26 mouse cellular contexts compared by ENCODE assay signal in the genomic region with DNA sequence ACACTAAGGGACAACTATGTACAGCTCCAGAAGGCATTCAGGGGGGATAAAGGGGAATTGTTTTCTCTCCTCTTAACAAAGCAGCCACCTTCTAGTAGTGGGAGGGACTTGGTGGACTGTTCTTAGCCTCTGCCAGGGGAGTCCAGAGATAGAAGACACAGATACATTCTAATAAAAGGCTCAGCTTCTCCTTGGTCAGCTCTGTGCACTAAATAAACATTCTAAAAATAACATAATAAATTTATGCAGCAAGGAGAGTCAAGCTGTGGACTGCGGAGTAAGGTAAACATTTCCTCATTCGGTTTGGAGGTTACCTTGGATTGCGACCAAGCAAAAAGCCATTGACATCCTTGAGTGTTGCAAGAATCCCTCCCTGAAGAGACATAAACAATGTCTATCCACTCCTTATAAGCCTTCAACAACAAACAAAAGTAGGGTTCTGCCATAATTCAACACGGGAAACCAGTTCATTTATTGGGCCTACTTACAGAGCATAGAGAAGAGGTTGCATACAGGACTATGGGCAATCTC.
DNase-seq lines count a peak whose midpoint lies in the region; ATAC-seq and TF ChIP-seq lines count a peak whose summit lies in the region.
"Had no signal": no experiment of that assay in that cellular context is flagged by ENCODE, and none has a peak within 500 bp of the region (broad histone marks: within the 10 kb centered on the region; RNA-seq: fewer than 3 reads in every experiment).

No protein-coding gene starts in this region.

- no peaks in the 10 kb centered on the region for H3K36me3 ChIP-seq in intestine, embryonic 15.5 days
- no peaks in the 10 kb centered on the region for H3K36me3 ChIP-seq in intestine, postnatal 0 days (ENCODE audit: control insufficient read depth, insufficient read depth)
- no peaks in the 10 kb centered on the region for H3K36me3 ChIP-seq in kidney, postnatal 0 days (ENCODE audit: insufficient read depth, low read length)
- H3K36me3 ChIP-seq in lung, postnatal 0 days (ENCODE audit: insufficient read depth, low read length) = no peaks in the 10 kb centered on the region
- no peaks in the 10 kb centered on the region for H3K36me3 ChIP-seq in stomach, embryonic 16.5 days (ENCODE audit: control insufficient read depth, insufficient read depth, low read length)
- H3K36me3 ChIP-seq in stomach, postnatal 0 days (ENCODE audit: control insufficient read depth, insufficient read depth, low read length) = no peaks in the 10 kb centered on the region
- H3K36me3 ChIP-seq: embryonic facial prominence, embryonic 10.5 days; embryonic facial prominence, embryonic 13.5 days; forebrain, embryonic 10.5 days; hindbrain, embryonic 13.5 days had no signal

- no peak overlapping the region for H3K4me3 ChIP-seq in intestine, embryonic 15.5 days (replicated peaks)
- H3K4me3 ChIP-seq in intestine, postnatal 0 days (ENCODE audit: low read depth, low read length) = no peak overlapping the region
- no peak overlapping the region for H3K4me3 ChIP-seq in kidney, postnatal 0 days (replicated peaks; ENCODE audit: low read depth, low read length)
- H3K4me3 ChIP-seq in lung, postnatal 0 days (ENCODE audit: low read depth, low read length) = no peak overlapping the region
- no peak overlapping the region for H3K4me3 ChIP-seq in stomach, embryonic 16.5 days (replicated peaks; ENCODE audit: low read length)
- H3K4me3 ChIP-seq in stomach, postnatal 0 days (ENCODE audit: low read depth, low read length) = no peak overlapping the region
- H3K4me3 ChIP-seq: embryonic facial prominence, embryonic 10.5 days; embryonic facial prominence, embryonic 13.5 days; erythroblast, embryonic 14.5 days; forebrain, embryonic 10.5 days; forebrain, embryonic 13.5 days; hindbrain, embryonic 13.5 days had no signal

- no peak for TF ChIP-seq CTCF in intestine, postnatal 0 days (IDR thresholded peaks at IDR 0.05; ENCODE audit: low read depth)
- TF ChIP-seq CTCF in kidney, postnatal 0 days (IDR thresholded peaks at IDR 0.05; ENCODE audit: low read depth) = no peak
- TF ChIP-seq CTCF in lung, postnatal 0 days (IDR thresholded peaks at IDR 0.05) = no peak
- no peak for TF ChIP-seq CTCF in stomach, postnatal 0 days (IDR thresholded peaks at IDR 0.05; ENCODE audit: low read depth)

- H3K9me3 ChIP-seq in intestine, embryonic 15.5 days = no peaks in the 10 kb centered on the region
- no peaks in the 10 kb centered on the region for H3K9me3 ChIP-seq in intestine, postnatal 0 days (ENCODE audit: control insufficient read depth)
- H3K9me3 ChIP-seq in kidney, postnatal 0 days (replicated peaks; ENCODE audit: low read length) = no peaks in the 10 kb centered on the region
- H3K9me3 ChIP-seq in lung, postnatal 0 days (ENCODE audit: low read length) = no peaks in the 10 kb centered on the region
- H3K9me3 ChIP-seq in stomach, embryonic 16.5 days (replicated peaks; ENCODE audit: control insufficient read depth, low read length) = no peaks in the 10 kb centered on the region
- H3K9me3 ChIP-seq in stomach, postnatal 0 days (ENCODE audit: control insufficient read depth, low read length) = no peaks in the 10 kb centered on the region
- H3K9me3 ChIP-seq: embryonic facial prominence, embryonic 10.5 days; embryonic facial prominence, embryonic 13.5 days; forebrain, embryonic 10.5 days; forebrain, embryonic 13.5 days; hindbrain, embryonic 13.5 days had no signal

- 35% methylated on average over 4 of the region's 4 CpGs for WGBS in intestine, embryonic 15.5 days
- WGBS in intestine, postnatal 0 days = 38% methylated on average over 4 of the region's 4 CpGs
- WGBS in kidney, postnatal 0 days = 32% methylated on average over 4 of the region's 4 CpGs
- 26% methylated on average over 4 of the region's 4 CpGs for WGBS in lung, postnatal 0 days
- 34% methylated on average over 4 of the region's 4 CpGs for WGBS in stomach, embryonic 16.5 days
- 29% methylated on average over 4 of the region's 4 CpGs for WGBS in stomach, postnatal 0 days

- H3K4me2 ChIP-seq in intestine, embryonic 15.5 days (replicated peaks) = no peak overlapping the region
- no peak overlapping the region for H3K4me2 ChIP-seq in intestine, postnatal 0 days (replicated peaks; ENCODE audit: low read depth)
- no peak overlapping the region for H3K4me2 ChIP-seq in kidney, postnatal 0 days (ENCODE audit: low read length)
- no peak overlapping the region for H3K4me2 ChIP-seq in lung, postnatal 0 days (replicated peaks; ENCODE audit: low read depth, low read length)
- H3K4me2 ChIP-seq in stomach, embryonic 16.5 days (ENCODE audit: low read depth, low read length) = no peak overlapping the region
- no peak overlapping the region for H3K4me2 ChIP-seq in stomach, postnatal 0 days (replicated peaks; ENCODE audit: low read depth)
- H3K4me2 ChIP-seq: embryonic facial prominence, embryonic 13.5 days; forebrain, embryonic 13.5 days; heart, embryonic 11.5 days; hindbrain, embryonic 13.5 days had no signal

- H3K9ac ChIP-seq in intestine, embryonic 15.5 days = no peak overlapping the region
- no peak overlapping the region for H3K9ac ChIP-seq in intestine, postnatal 0 days (ENCODE audit: low read depth, low read length)
- H3K9ac ChIP-seq in kidney, postnatal 0 days (ENCODE audit: low read depth, low read length) = no peak overlapping the region
- no peak overlapping the region for H3K9ac ChIP-seq in lung, postnatal 0 days (replicated peaks; ENCODE audit: low read depth)
- no peak overlapping the region for H3K9ac ChIP-seq in stomach, embryonic 16.5 days (ENCODE audit: low read length)
- no peak overlapping the region for H3K9ac ChIP-seq in stomach, postnatal 0 days (ENCODE audit: low read length)
- H3K9ac ChIP-seq: embryonic facial prominence, embryonic 13.5 days; forebrain, embryonic 13.5 days; hindbrain, embryonic 13.5 days had no signal

- ATAC-seq in intestine, embryonic 15.5 days = peak; percentile 53
- ATAC-seq in intestine, postnatal 0 days = no peak; the same call in 1 of the 2 replicates
- ATAC-seq in kidney, postnatal 0 days (replicated peaks; ENCODE audit: low FRiP score, low read depth) = no peak
- ATAC-seq in lung, postnatal 0 days = no peak
- peak; percentile 44; the same call in 1 of the 2 replicates for ATAC-seq in stomach, embryonic 16.5 days (ENCODE audit: insufficient read depth, low FRiP score)
- ATAC-seq in stomach, postnatal 0 days (ENCODE audit: low FRiP score, low TSS enrichment) = no peak
- ATAC-seq: activated CD4-positive, CD25-positive, alpha-beta regulatory T cell, adult 4 months; forebrain, embryonic 13.5 days; forebrain, embryonic 16.5 days had no signal

- 0 out of 2 replicates have a peak, but pooled peaks cover 2% of the 10 kb centered on the region for H3K4me1 ChIP-seq in intestine, embryonic 15.5 days (replicated peaks)
- H3K4me1 ChIP-seq in intestine, postnatal 0 days (replicated peaks; ENCODE audit: control insufficient read depth, insufficient read depth, low read length) = no peaks in the 10 kb centered on the region
- H3K4me1 ChIP-seq in kidney, postnatal 0 days (replicated peaks; ENCODE audit: insufficient read depth, low read length) = no peaks in the 10 kb centered on the region
- no peaks in the 10 kb centered on the region for H3K4me1 ChIP-seq in lung, postnatal 0 days (ENCODE audit: insufficient read depth, low read depth, low read length)
- H3K4me1 ChIP-seq in stomach, embryonic 16.5 days (ENCODE audit: control insufficient read depth, insufficient read depth, low read length) = 0 out of 2 replicates have a peak, but pooled peaks cover 2% of the 10 kb centered on the region
- H3K4me1 ChIP-seq in stomach, postnatal 0 days (replicated peaks; ENCODE audit: control insufficient read depth, insufficient read depth) = no peaks in the 10 kb centered on the region
- H3K4me1 ChIP-seq: forebrain, embryonic 13.5 days; hindbrain, embryonic 13.5 days had no signal

- no peak overlapping the region for H3K27ac ChIP-seq in intestine, embryonic 15.5 days
- H3K27ac ChIP-seq in intestine, postnatal 0 days (ENCODE audit: low read depth, low read length) = no peak overlapping the region
- no peak overlapping the region for H3K27ac ChIP-seq in kidney, postnatal 0 days
- H3K27ac ChIP-seq in lung, postnatal 0 days (ENCODE audit: low read length) = no peak overlapping the region
- no peak overlapping the region for H3K27ac ChIP-seq in stomach, embryonic 16.5 days (ENCODE audit: low read length)
- no peak overlapping the region for H3K27ac ChIP-seq in stomach, postnatal 0 days (replicated peaks)
- H3K27ac ChIP-seq: embryonic facial prominence, embryonic 10.5 days; embryonic facial prominence, embryonic 13.5 days; forebrain, embryonic 10.5 days; forebrain, embryonic 13.5 days; hindbrain, embryonic 13.5 days had no signal

- no peak for TF ChIP-seq EP300 in lung, postnatal 0 days (IDR thresholded peaks at IDR 0.05)
- TF ChIP-seq EP300 in stomach, postnatal 0 days (optimal IDR thresholded peaks at IDR 0.05) = no peak

- peak; percentile 40 for DNase-seq in kidney, postnatal 0 days (ENCODE audit: low spot score)
- DNase-seq in kidney, postnatal 10 days = no peak
- DNase-seq in lung, postnatal 0 days (ENCODE audit: low spot score) = peak; percentile 31
- no peak for DNase-seq in lung, postnatal 4 days
- DNase-seq in stomach, postnatal 0 days (ENCODE audit: low spot score) = no peak
- DNase-seq: adrenal gland, adult 8-10 months; adrenal gland, postnatal 25 days; cerebellum, adult 11-12 months; cerebellum, adult 8-10 months; cerebellum, postnatal 10 days; cerebellum, postnatal 36 days; embryo, embryonic 11 days; gastrocnemius, postnatal 10 days; gastrocnemius, postnatal 36 days had no signal

- no peaks in the 10 kb centered on the region for H3K27me3 ChIP-seq in intestine, embryonic 15.5 days (replicated peaks)
- H3K27me3 ChIP-seq in intestine, postnatal 0 days (replicated peaks; ENCODE audit: control insufficient read depth, insufficient read depth, low read length) = no peaks in the 10 kb centered on the region
- H3K27me3 ChIP-seq in kidney, postnatal 0 days (ENCODE audit: insufficient read depth, low read length) = no peaks in the 10 kb centered on the region
- no peaks in the 10 kb centered on the region for H3K27me3 ChIP-seq in lung, postnatal 0 days (replicated peaks; ENCODE audit: insufficient read depth, low read length)
- H3K27me3 ChIP-seq in stomach, embryonic 16.5 days (ENCODE audit: control insufficient read depth, insufficient read depth, low read length) = no peaks in the 10 kb centered on the region
- H3K27me3 ChIP-seq in stomach, postnatal 0 days (ENCODE audit: control insufficient read depth, insufficient read depth, low read length) = no peaks in the 10 kb centered on the region
- H3K27me3 ChIP-seq: forebrain, embryonic 13.5 days; hindbrain, embryonic 13.5 days had no signal

Comparison
In these comparisons a context has a peak if more than half of its experiments do, and no peak if none do; other contexts are left out.
1. ATAC-seq: peak in intestine, embryonic 15.5 days (single experiment) and stomach, embryonic 16.5 days (single experiment); none in intestine, postnatal 0 days (single experiment), kidney, postnatal 0 days (single experiment), lung, postnatal 0 days (single experiment) and stomach, postnatal 0 days (single experiment).
2. DNase-seq: peak in kidney, postnatal 0 days (single experiment) and lung, postnatal 0 days (single experiment); none in kidney, postnatal 10 days (single experiment), lung, postnatal 4 days (0 of 2) and stomach, postnatal 0 days (single experiment).